Mouse (Mus musculus) liver, postnatal 0 days (tissue): Measurements from ENCODE around the gene Ankrd16.

Experiments used
- CTCF ChIP-seq: sonication (generic); IDR thresholded peaks from 2 replicates; pipeline ENCODE4 v1.5.1; 2016; ENCODE audit warnings: antibody characterized with exemption, low read depth
- EP300 ChIP-seq: IDR thresholded peaks from 2 replicates; pipeline ENCODE4 v1.6.1; 2016; ENCODE audit warnings: antibody characterized with exemption, low read depth, mild to moderate bottlenecking

DNA sequence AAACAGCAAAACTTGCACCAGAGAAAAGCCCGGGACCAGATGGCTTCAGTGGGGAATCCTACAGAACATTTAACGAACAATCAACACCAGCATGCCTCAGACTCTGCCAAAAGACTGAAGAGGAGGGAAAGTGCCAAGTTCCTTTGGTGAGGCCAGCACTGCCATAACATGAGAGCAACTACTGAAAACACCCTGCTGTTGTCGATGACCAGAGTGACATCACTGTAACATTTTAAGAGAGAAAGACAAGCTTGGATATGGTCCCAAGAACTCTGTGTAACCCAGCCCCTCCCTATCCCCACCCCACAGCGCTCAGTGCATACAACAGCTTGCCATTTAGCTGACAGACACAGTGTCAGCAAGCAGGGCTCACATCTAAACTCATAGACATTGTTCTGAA, 12.0 kb upstream of the Ankrd16 start:
- no peak for TF ChIP-seq CTCF
- no peak for TF ChIP-seq EP300
